ENCODE assay signal across 8 mouse cellular contexts in the genomic region with DNA sequence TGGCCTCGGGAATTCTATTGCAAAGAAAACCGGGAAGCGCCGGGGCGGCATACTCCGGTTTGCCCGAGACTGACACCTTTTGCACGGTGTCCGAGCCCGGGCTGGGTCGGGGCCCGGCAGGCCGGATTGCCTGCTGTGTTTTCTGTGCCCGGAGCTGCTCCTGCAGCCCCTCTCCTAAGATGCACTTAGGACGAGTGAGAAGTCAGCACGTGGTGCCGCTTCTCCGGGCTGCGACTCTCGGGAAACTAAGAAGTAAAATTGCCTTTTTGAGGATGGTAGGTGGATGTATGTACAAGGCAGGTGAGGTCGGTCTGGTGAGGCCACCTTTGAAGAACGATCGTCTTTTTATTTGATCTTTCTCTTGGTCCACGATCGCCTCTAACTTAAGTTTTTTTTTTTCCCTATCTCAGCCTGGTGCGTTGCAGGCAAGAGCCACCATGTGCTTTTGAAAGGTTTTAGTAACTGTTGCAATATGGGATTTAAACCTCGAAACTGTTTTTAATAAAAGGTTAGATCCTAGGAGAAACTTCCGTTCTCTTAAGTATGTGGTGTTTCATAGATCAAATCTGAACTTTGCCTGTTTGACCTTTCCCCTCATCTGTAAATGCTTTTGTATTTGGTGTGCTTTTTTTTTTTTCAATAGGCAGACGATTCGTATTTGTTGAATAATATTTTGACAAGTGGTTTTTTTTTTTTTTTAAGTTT. TPM values are rescaled to one million over a fixed set of nuclear protein-coding genes. Genes with fewer than 3 reads are reported as not detected.
DNase-seq lines count a peak whose midpoint lies in the region; ATAC-seq and TF ChIP-seq lines count a peak whose summit lies in the region.

No protein-coding gene starts in this region.

- peak overlapping the region; percentile 93 for H3K9ac ChIP-seq in kidney, embryonic 15.5 days
- peak overlapping the region; percentile 87 for H3K9ac ChIP-seq in hindbrain, embryonic 14.5 days
- H3K9ac ChIP-seq in midbrain, postnatal 0 days (replicated peaks; ENCODE audit: low read length, poor library complexity, severe bottlenecking) = peak overlapping the region; percentile 92

- H3K4me2 ChIP-seq in kidney, embryonic 15.5 days = peak overlapping the region; percentile 96
- peak overlapping the region; percentile 89 for H3K4me2 ChIP-seq in hindbrain, embryonic 14.5 days (replicated peaks)
- peak overlapping the region; percentile 74 for H3K4me2 ChIP-seq in midbrain, postnatal 0 days (ENCODE audit: low read depth, low read length, poor library complexity, severe bottlenecking)

- no peak for TF ChIP-seq CTCF in bone marrow, adult 2 months (IDR thresholded peaks at IDR 0.05; ENCODE audit: control insufficient read depth, insufficient read depth, low read length)
- no peak for TF ChIP-seq CTCF in midbrain, postnatal 0 days (IDR thresholded peaks at IDR 0.05)

- H3K36me3 ChIP-seq in kidney, embryonic 15.5 days = no peaks in the 10 kb centered on the region
- no peaks in the 10 kb centered on the region for H3K36me3 ChIP-seq in hindbrain, embryonic 14.5 days (replicated peaks; ENCODE audit: control insufficient read depth, insufficient read depth)
- no peaks in the 10 kb centered on the region for H3K36me3 ChIP-seq in midbrain, postnatal 0 days (ENCODE audit: insufficient read depth, low read length)

- no peaks in the 10 kb centered on the region for H3K27me3 ChIP-seq in kidney, embryonic 15.5 days
- H3K27me3 ChIP-seq in hindbrain, embryonic 14.5 days (ENCODE audit: control insufficient read depth, insufficient read depth, low read length) = no peaks in the 10 kb centered on the region
- H3K27me3 ChIP-seq in midbrain, postnatal 0 days (ENCODE audit: insufficient read depth, low read length) = no peaks in the 10 kb centered on the region

- no peaks in the 10 kb centered on the region for H3K9me3 ChIP-seq in kidney, embryonic 15.5 days (replicated peaks)
- H3K9me3 ChIP-seq in hindbrain, embryonic 14.5 days (ENCODE audit: control insufficient read depth, low read length) = no peaks in the 10 kb centered on the region
- H3K9me3 ChIP-seq in midbrain, postnatal 0 days (ENCODE audit: low read length) = no peaks in the 10 kb centered on the region

- H3K27ac ChIP-seq in kidney, embryonic 15.5 days = peak overlapping the region; percentile 97
- H3K27ac ChIP-seq in bone marrow, adult 2 months (ENCODE audit: control insufficient read depth, insufficient read depth, low read depth, low read length, poor library complexity) = peak overlapping the region; percentile 95
- peak overlapping the region; percentile 94 for H3K27ac ChIP-seq in hindbrain, embryonic 14.5 days
- H3K27ac ChIP-seq in midbrain, postnatal 0 days (ENCODE audit: low read depth, low read length) = peak overlapping the region; percentile 89

- peaks cover 59% of the 10 kb centered on the region for H3K4me1 ChIP-seq in kidney, embryonic 15.5 days
- peaks cover 3% of the 10 kb centered on the region for H3K4me1 ChIP-seq in bone marrow, adult 2 months (ENCODE audit: control insufficient read depth, insufficient read depth, low read length)
- H3K4me1 ChIP-seq in hindbrain, embryonic 14.5 days (replicated peaks; ENCODE audit: control insufficient read depth, insufficient read depth, low read length) = peaks cover 42% of the 10 kb centered on the region
- peaks cover 23% of the 10 kb centered on the region for H3K4me1 ChIP-seq in midbrain, postnatal 0 days (ENCODE audit: insufficient read depth, low read length)

- peak; percentile 66; the same call in 1 of the 2 replicates for ATAC-seq in kidney, embryonic 15.5 days (replicated peaks; ENCODE audit: low FRiP score)
- peak; percentile 61; the same call in 1 of the 2 replicates for ATAC-seq in hindbrain, embryonic 14.5 days (ENCODE audit: low FRiP score)
- ATAC-seq in midbrain, postnatal 0 days (ENCODE audit: low FRiP score) = no peak; the same call in 1 of the 2 replicates

- DNase-seq in kidney, postnatal 4 days = no peak
- peak; percentile 29 for DNase-seq in hindbrain, embryonic 14.5 days (ENCODE audit: low spot score)
- peak; percentile 14 for DNase-seq in midbrain, postnatal 0 days (ENCODE audit: low spot score)
- no peak for DNase-seq in cerebellum, adult 9-10 months
- no peak for DNase-seq in layer of hippocampus, postnatal 14 days (ENCODE audit: low spot score in 2 of 2)
- DNase-seq in adrenal gland, adult 2 months = no peak

- H3K4me3 ChIP-seq in kidney, embryonic 15.5 days (replicated peaks) = peak overlapping the region; percentile 89
- peak overlapping the region; percentile 97 for H3K4me3 ChIP-seq in bone marrow, adult 2 months (replicated peaks; ENCODE audit: control insufficient read depth, low read depth, low read length)
- peak overlapping the region; percentile 77 for H3K4me3 ChIP-seq in hindbrain, embryonic 14.5 days (replicated peaks; ENCODE audit: low read length)
- H3K4me3 ChIP-seq in midbrain, postnatal 0 days (ENCODE audit: low read depth, low read length) = peak overlapping the region; percentile 50

- no peak for TF ChIP-seq POLR2A in bone marrow, adult 2 months (IDR thresholded peaks at IDR 0.05; ENCODE audit: borderline replicate concordance, control insufficient read depth, low read depth, low read length)

- under 1% methylated on average over 30 of the region's 30 CpGs for WGBS in kidney, embryonic 15.5 days
- WGBS in bone marrow, adult 2 months = 2% methylated on average over 30 of the region's 30 CpGs
- WGBS in hindbrain, embryonic 14.5 days = 1% methylated on average over 30 of the region's 30 CpGs
- under 1% methylated on average over 30 of the region's 30 CpGs for WGBS in midbrain, postnatal 0 days

RNA-seq across cellular contexts. Expression of a gene that starts 0.8 kb away (rescaled TPM):
- polyA plus RNA-seq in kidney, embryonic 15.5 days (2015; fragmentation: Nextera tagmentation; extraction: Ambion mirVana) = 0.99 and 7.4 TPM in 2 replicates
- 3.5 and 10.6 TPM in 2 replicates for polyA plus RNA-seq in bone marrow, adult 2 months (2011; ENCODE audit: insufficient read depth, insufficient read length, low replicate concordance, missing spikeins)
- polyA plus RNA-seq in hindbrain, embryonic 14.5 days (2014; fragmentation: Nextera tagmentation; extraction: Ambion mirVana) = not detected in 2 replicates
- 39.0 and 74.2 TPM in 2 replicates for total RNA-seq in midbrain, postnatal 0 days (2014; rRNA removed)
- not detected in 2 replicates for polyA plus RNA-seq in midbrain, postnatal 0 days (2015; fragmentation: Nextera tagmentation; extraction: Ambion mirVana)
- total RNA-seq in layer of hippocampus, postnatal 14 days (2021) = not detected
- total RNA-seq in adrenal gland, adult 2 months (2021) = 1 to 10 TPM; 5.9 to 9.9 TPM
- 43.6 and 50.1 TPM in 2 replicates for polyA plus RNA-seq in adrenal gland, adult 2 months (2012; rRNA removed)

RNA-seq across cellular contexts. Expression of a gene that starts 1.2 kb away (rescaled TPM):
- polyA plus RNA-seq in kidney, embryonic 15.5 days (2015; fragmentation: Nextera tagmentation; extraction: Ambion mirVana) = 148 and 167 TPM in 2 replicates
- polyA plus RNA-seq in bone marrow, adult 2 months (2011; ENCODE audit: insufficient read depth, insufficient read length, low replicate concordance, missing spikeins) = 85.2 and 133 TPM in 2 replicates
- 103 and 117 TPM in 2 replicates for polyA plus RNA-seq in hindbrain, embryonic 14.5 days (2014; fragmentation: Nextera tagmentation; extraction: Ambion mirVana)
- 88.5 and 88.8 TPM in 2 replicates for total RNA-seq in midbrain, postnatal 0 days (2014; rRNA removed)
- 93.6 and 94.6 TPM in 2 replicates for polyA plus RNA-seq in midbrain, postnatal 0 days (2015; fragmentation: Nextera tagmentation; extraction: Ambion mirVana)
- 10 to 100 TPM; 86.7 to 93.0 TPM for total RNA-seq in layer of hippocampus, postnatal 14 days (2021)
- 100 to 1,000 TPM in 1 of 2 experiments, 10 to 100 TPM in 1; 93.9 to 133 TPM for total RNA-seq in adrenal gland, adult 2 months (2021)
- 64.7 and 96.5 TPM in 2 replicates for polyA plus RNA-seq in adrenal gland, adult 2 months (2012; rRNA removed)

RNA-seq across cellular contexts. Expression of a gene that starts 49.3 kb away (rescaled TPM):
- 16.7 and 18.4 TPM in 2 replicates for polyA plus RNA-seq in kidney, embryonic 15.5 days (2015; fragmentation: Nextera tagmentation; extraction: Ambion mirVana)
- polyA plus RNA-seq in bone marrow, adult 2 months (2011; ENCODE audit: insufficient read depth, insufficient read length, low replicate concordance, missing spikeins) = 2.8 and 4.8 TPM in 2 replicates
- 15.1 and 19.1 TPM in 2 replicates for polyA plus RNA-seq in hindbrain, embryonic 14.5 days (2014; fragmentation: Nextera tagmentation; extraction: Ambion mirVana)
- 28.2 and 31.0 TPM in 2 replicates for total RNA-seq in midbrain, postnatal 0 days (2014; rRNA removed)
- polyA plus RNA-seq in midbrain, postnatal 0 days (2015; fragmentation: Nextera tagmentation; extraction: Ambion mirVana) = 19.5 and 21.0 TPM in 2 replicates
- total RNA-seq in layer of hippocampus, postnatal 14 days (2021) = 1 to 10 TPM; 8.2 to 8.4 TPM
- 10 to 100 TPM in 1 of 2 experiments, 1 to 10 TPM in 1; 4.3 to 11.3 TPM for total RNA-seq in adrenal gland, adult 2 months (2021)
- 19.8 and 25.5 TPM in 2 replicates for polyA plus RNA-seq in adrenal gland, adult 2 months (2012; rRNA removed)

Comparison
In these comparisons a context has a peak if more than half of its experiments do, and no peak if none do; other contexts are left out.
1. DNase-seq: peak in hindbrain, embryonic 14.5 days (single experiment) and midbrain, postnatal 0 days (single experiment); none in kidney, postnatal 4 days (0 of 2), cerebellum, adult 9-10 months (single experiment), layer of hippocampus, postnatal 14 days (0 of 2) and adrenal gland, adult 2 months (single experiment).
2. Peak in every context shown above with its lines, with median percentiles within 50 percentile points of each other: H3K27ac ChIP-seq, H3K4me2 ChIP-seq, H3K4me3 ChIP-seq and H3K9ac ChIP-seq.